In genomic region chr9:55255604-55256003, GRCm38 (mm10) we compare ENCODE assay signal across 18 mouse cellular contexts. TPM values are rescaled to one million over a fixed set of nuclear protein-coding genes. Genes with fewer than 3 reads are reported as not detected.
DNase-seq lines count a peak whose midpoint lies in the region; ATAC-seq lines count a peak whose summit lies in the region.
"Had no signal": no experiment of that assay in that cellular context is flagged by ENCODE, and none has a peak within 500 bp of the region (broad histone marks: within the 10 kb centered on the region; RNA-seq: fewer than 3 reads in every experiment).

No protein-coding gene starts in this region.

- no peaks in the 10 kb centered on the region for H3K36me3 ChIP-seq in heart, embryonic 11.5 days (ENCODE audit: control insufficient read depth, insufficient read depth, low read length)
- no peaks in the 10 kb centered on the region for H3K36me3 ChIP-seq in megakaryocyte, embryonic 14.5 days (replicated peaks; ENCODE audit: low read length)
- no peaks in the 10 kb centered on the region for H3K36me3 ChIP-seq in hindbrain, embryonic 14.5 days (replicated peaks; ENCODE audit: control insufficient read depth, insufficient read depth)
- H3K36me3 ChIP-seq: forebrain, embryonic 12.5 days; limb, embryonic 15.5 days; lung, embryonic 15.5 days; midbrain, embryonic 12.5 days had no signal

- no peak overlapping the region for H3K27ac ChIP-seq in heart, embryonic 11.5 days (ENCODE audit: low read depth, low read length)
- H3K27ac ChIP-seq in hindbrain, embryonic 14.5 days, result no peak overlapping the region
- H3K27ac ChIP-seq: forebrain, embryonic 12.5 days; limb, embryonic 15.5 days; lung, embryonic 15.5 days; midbrain, embryonic 12.5 days; stomach, postnatal 0 days had no signal

- H3K4me1 ChIP-seq in heart, embryonic 11.5 days (ENCODE audit: control insufficient read depth, insufficient read depth, low read length), result no peaks in the 10 kb centered on the region
- H3K4me1 ChIP-seq in megakaryocyte, embryonic 14.5 days, result peaks cover 46% of the 10 kb centered on the region
- H3K4me1 ChIP-seq in hindbrain, embryonic 14.5 days (replicated peaks; ENCODE audit: control insufficient read depth, insufficient read depth, low read length), result no peaks in the 10 kb centered on the region
- H3K4me1 ChIP-seq: forebrain, embryonic 12.5 days; limb, embryonic 15.5 days; lung, embryonic 15.5 days; midbrain, embryonic 12.5 days had no signal

- no peaks in the 10 kb centered on the region for H3K9me3 ChIP-seq in heart, embryonic 11.5 days (replicated peaks; ENCODE audit: control insufficient read depth, low read length)
- no peaks in the 10 kb centered on the region for H3K9me3 ChIP-seq in megakaryocyte, embryonic 14.5 days
- H3K9me3 ChIP-seq in hindbrain, embryonic 14.5 days (ENCODE audit: control insufficient read depth, low read length), result no peaks in the 10 kb centered on the region
- H3K9me3 ChIP-seq: forebrain, embryonic 12.5 days; limb, embryonic 15.5 days; lung, embryonic 15.5 days; midbrain, embryonic 12.5 days had no signal

- 59% methylated on average over 4 of the region's 4 CpGs for WGBS in heart, embryonic 11.5 days (ENCODE audit: insufficient replicate concordance)
- WGBS in hindbrain, embryonic 14.5 days, result 76% methylated on average over 4 of the region's 4 CpGs

- intact Hi-C loops in heart, postnatal 25 days (cut with DNase I), result no loop called here

- no peak for ATAC-seq in heart, embryonic 11.5 days (replicated peaks; ENCODE audit: insufficient number of reproducible peaks, low FRiP score, low TSS enrichment)
- ATAC-seq in common myeloid progenitor, adult 5-6 weeks (replicated peaks; ENCODE audit: low read depth, poor library complexity, severe bottlenecking), result peak; percentile 47
- no peak for ATAC-seq in hindbrain, embryonic 14.5 days (ENCODE audit: low FRiP score)

- H3K9ac ChIP-seq in heart, embryonic 11.5 days (ENCODE audit: low read depth, low read length), result no peak overlapping the region
- no peak overlapping the region for H3K9ac ChIP-seq in hindbrain, embryonic 14.5 days
- H3K9ac ChIP-seq: forebrain, embryonic 12.5 days; limb, embryonic 15.5 days; lung, embryonic 15.5 days; midbrain, embryonic 12.5 days had no signal

- no peak overlapping the region for H3K4me2 ChIP-seq in heart, embryonic 11.5 days
- no peak overlapping the region for H3K4me2 ChIP-seq in hindbrain, embryonic 14.5 days (replicated peaks)
- H3K4me2 ChIP-seq: forebrain, embryonic 12.5 days; limb, embryonic 15.5 days; lung, embryonic 15.5 days; midbrain, embryonic 12.5 days had no signal

- no peak overlapping the region for H3K4me3 ChIP-seq in heart, embryonic 11.5 days (ENCODE audit: low read depth, low read length)
- peak overlapping the region; percentile 33 for H3K4me3 ChIP-seq in megakaryocyte, embryonic 14.5 days (replicated peaks)
- H3K4me3 ChIP-seq in hindbrain, embryonic 14.5 days (replicated peaks; ENCODE audit: low read length), result no peak overlapping the region
- H3K4me3 ChIP-seq: forebrain, embryonic 12.5 days; limb, embryonic 15.5 days; lung, embryonic 15.5 days; midbrain, embryonic 12.5 days had no signal

- DNase-seq in adrenal gland, adult 2 months, result peak; percentile 25
- DNase-seq in adrenal gland, postnatal 36 days, result no peak
- peak; percentile 28 for DNase-seq in heart, postnatal 25 days (ENCODE audit: low spot score)
- no peak for DNase-seq in hindbrain, embryonic 14.5 days (ENCODE audit: low spot score)
- no peak for DNase-seq in embryo, embryonic 10.5 days (ENCODE audit: low spot score)
- DNase-seq: cerebellum, postnatal 10 days; gastrocnemius, postnatal 36 days; kidney, adult 8-10 months; right cerebral cortex, postnatal 25 days; thymus, postnatal 36 days had no signal

- no peaks in the 10 kb centered on the region for H3K27me3 ChIP-seq in heart, embryonic 11.5 days (ENCODE audit: control insufficient read depth, insufficient read depth, low read length)
- H3K27me3 ChIP-seq in megakaryocyte, embryonic 14.5 days (replicated peaks), result no peaks in the 10 kb centered on the region
- H3K27me3 ChIP-seq in hindbrain, embryonic 14.5 days (ENCODE audit: control insufficient read depth, insufficient read depth, low read length), result no peaks in the 10 kb centered on the region
- H3K27me3 ChIP-seq: forebrain, embryonic 12.5 days; limb, embryonic 15.5 days; lung, embryonic 15.5 days; midbrain, embryonic 12.5 days had no signal

RNA-seq across cellular contexts. Expression of gene Fbxo22, which starts 46.9 kb away (rescaled TPM):
- 10 to 100 TPM; 32.5 to 40.3 TPM for total RNA-seq in adrenal gland, adult 2 months (2021)
- 6.4 and 7.5 TPM in 2 replicates for polyA plus RNA-seq in adrenal gland, adult 2 months (2012; rRNA removed)
- total RNA-seq in adrenal gland, postnatal 36 days (2021), result 10 to 100 TPM; 35.8 to 36.8 TPM
- total RNA-seq in heart, postnatal 25 days (2021), result 10 to 100 TPM; 32.7 to 35.8 TPM
- 64.5 and 75.5 TPM in 2 replicates for polyA plus RNA-seq in heart, embryonic 11.5 days (2014; fragmentation: Nextera tagmentation; extraction: Ambion mirVana)
- 33.8 and 37.6 TPM in 2 replicates for total RNA-seq in common myeloid progenitor, adult 5-6 weeks (2017)
- 4.3 and 9.3 TPM in 2 replicates for polyA plus RNA-seq in megakaryocyte, embryonic 14.5 days (2012; ENCODE audit: insufficient read depth, low replicate concordance)
- 79.1 and 85.8 TPM in 2 replicates for polyA plus RNA-seq in hindbrain, embryonic 14.5 days (2014; fragmentation: Nextera tagmentation; extraction: Ambion mirVana)

Comparison
In these comparisons a context has a peak if more than half of its experiments do, and no peak if none do; other contexts are left out.
1. DNase-seq: peak in adrenal gland, adult 2 months (single experiment) and heart, postnatal 25 days (single experiment); none in adrenal gland, postnatal 36 days (0 of 2), hindbrain, embryonic 14.5 days (single experiment) and embryo, embryonic 10.5 days (single experiment).